Mouse (Mus musculus) hindbrain, embryonic 11.5 days (tissue): ENCODE data around the gene Ins2. TPM values are rescaled to one million over a fixed set of nuclear protein-coding genes. Genes with fewer than 3 reads are reported as not detected.

ENCODE experiments used
- ATAC-seq: fragments of 200-750 bp; cut with Nextera tagmentation; 2 replicates; pipeline ENCODE4 v1.8.0; 2017; ENCODE audit warnings: mild to moderate bottlenecking, moderate TSS enrichment, moderate library complexity; ENCODE audit not compliant: low FRiP score
- DNase-seq: peaks from one replicate; pipeline ENCODE4 v3.0.0-alpha.2; 2015; ENCODE audit warnings: low spot score
- H3K27ac ChIP-seq: fragments of 300-500 bp; sonication (generic); 2 replicates; pipeline ENCODE4 v1.5.1; 2014; ENCODE audit warnings: mild to moderate bottlenecking, low read depth, low read length
- H3K27me3 ChIP-seq: fragments of 300-500 bp; sonication (generic); 2 replicates; pipeline ENCODE4 v1.6.1; 2014; ENCODE audit warnings: mild to moderate bottlenecking, low read length, moderate library complexity, mixed read lengths; ENCODE audit not compliant: control insufficient read depth, insufficient read depth
- H3K36me3 ChIP-seq: fragments of 300-500 bp; sonication (generic); 2 replicates; pipeline ENCODE4 v1.6.1; 2014; ENCODE audit warnings: mild to moderate bottlenecking, low read length, moderate library complexity, mixed read lengths; ENCODE audit not compliant: control insufficient read depth, insufficient read depth
- H3K4me1 ChIP-seq: fragments of 300-500 bp; sonication (generic); replicated peaks from 2 replicates; pipeline ENCODE4 v1.6.1; 2014; ENCODE audit warnings: low read length, mixed read lengths; ENCODE audit not compliant: control insufficient read depth, insufficient read depth
- H3K4me2 ChIP-seq: fragments of 300-500 bp; sonication (generic); replicated peaks from 2 replicates; pipeline ENCODE4 v1.6.1; 2014; ENCODE audit warnings: mild to moderate bottlenecking, low read depth, low read length
- H3K4me3 ChIP-seq: fragments of 300-500 bp; sonication (generic); 2 replicates; pipeline ENCODE4 v1.5.1; 2014; ENCODE audit warnings: low read depth, low read length
- H3K9ac ChIP-seq: fragments of 300-500 bp; sonication (generic); 2 replicates; pipeline ENCODE4 v1.6.1; 2014; ENCODE audit warnings: low read depth, low read length
- H3K9me3 ChIP-seq: fragments of 300-500 bp; sonication (generic); 2 replicates; pipeline ENCODE4 v1.6.1; 2016; ENCODE audit warnings: low read length; ENCODE audit not compliant: control insufficient read depth
- WGBS: fragments of 180-500 bp; shearing (Covaris S2); extraction: QIAGEN DNeasy Blood & Tissue Kit; methylation state at CpG from one replicate; pipeline ENCODE4 v1.1.7; 2014; 5-methylcytosine and 5-hydroxymethylcytosine counted together
- polyA plus RNA-seq: library from polyadenylated mRNA; unstranded; fragments of >200 nt; fragmentation: Nextera tagmentation; extraction: Ambion mirVana; gene quantifications from 2 replicates; pipeline ENCODE4 v1.2.1, GENCODE M21; 2014

Gene Ins2
- polyA plus RNA-seq, 1 experiment from 2014 or later, result not detected

DNA sequence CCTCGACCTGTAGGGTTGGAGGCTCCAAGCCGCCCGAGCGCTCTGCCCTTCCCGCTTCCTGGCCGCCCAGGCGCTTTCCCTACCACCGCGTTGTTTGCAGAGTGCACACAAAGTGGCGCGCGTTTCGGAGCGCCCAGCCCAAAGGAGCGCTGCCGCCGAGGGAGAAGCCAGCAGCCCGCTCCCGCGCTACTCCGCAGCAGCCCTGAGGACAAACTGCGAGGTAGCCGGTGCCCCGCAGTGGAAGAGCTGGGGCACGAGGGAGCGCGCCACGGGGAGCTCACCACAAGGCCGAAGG is 82.6 kb downstream of the Ins2 start:
- H3K36me3 ChIP-seq, result no peaks in the 10 kb centered on the region
- H3K27me3 ChIP-seq, result peaks cover 96% of the 10 kb centered on the region
- WGBS, result under 1% methylated on average over 29 of the region's 29 CpGs
- H3K4me3 ChIP-seq, result peak overlapping the region; percentile 35
- H3K9ac ChIP-seq, result peak overlapping the region; percentile 37; the same call in 1 of the 2 replicates
- peaks cover 18% of the 10 kb centered on the region for H3K4me1 ChIP-seq
- H3K4me2 ChIP-seq, result peak overlapping the region; percentile 46
- no peaks in the 10 kb centered on the region for H3K9me3 ChIP-seq
- DNase-seq (peak; percentile 74), ATAC-seq (no peak)
- peak overlapping the region; percentile 42; the same call in 1 of the 2 replicates for H3K27ac ChIP-seq

DNA sequence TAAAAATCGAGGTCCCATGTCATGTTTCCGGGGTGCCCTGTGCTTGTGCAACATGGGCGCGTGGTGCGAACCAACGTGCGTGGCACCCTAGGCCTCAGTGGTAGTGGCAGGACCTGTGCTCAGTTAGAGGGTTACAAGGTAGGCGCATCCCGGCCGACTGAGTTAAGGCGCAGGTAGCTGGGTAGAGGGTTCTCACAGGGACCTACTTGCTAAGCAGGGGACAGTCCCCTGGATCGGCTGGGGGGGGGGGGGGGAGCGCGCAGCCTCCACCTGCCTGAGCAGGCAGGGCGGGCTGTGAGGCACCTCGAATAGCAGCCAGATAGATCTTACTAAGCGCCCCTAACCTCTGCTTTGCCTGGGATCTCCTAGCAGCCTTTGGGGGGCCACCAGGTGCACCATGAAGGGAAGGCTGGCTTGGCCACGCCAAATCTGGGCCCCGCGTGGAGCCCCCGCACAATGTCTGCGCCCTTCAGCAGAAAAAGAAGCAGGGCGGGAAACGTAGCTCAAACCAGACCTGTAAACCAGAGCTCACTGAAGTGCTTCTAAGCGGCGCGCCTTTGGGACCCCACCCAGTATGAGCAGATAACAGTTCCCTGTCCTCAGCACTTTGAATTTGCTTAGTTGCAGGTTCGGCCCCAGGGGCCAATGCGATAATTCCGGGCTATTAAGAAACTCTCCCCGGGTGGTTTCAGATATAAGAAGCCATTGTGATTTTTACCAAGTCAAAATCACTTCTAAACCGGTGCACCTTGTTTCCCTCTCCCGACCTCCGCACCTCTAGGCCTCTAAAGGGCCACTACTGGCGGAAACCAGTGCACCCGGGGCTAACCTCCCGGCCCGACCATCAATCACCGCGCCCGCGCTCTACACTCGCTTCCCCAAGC is 83.2 kb downstream of the Ins2 start:
- no peaks in the 10 kb centered on the region for H3K36me3 ChIP-seq
- ATAC-seq, result peak; percentile 20; the same call in 1 of the 2 replicates
- H3K4me1 ChIP-seq, result peaks cover 18% of the 10 kb centered on the region
- peaks cover 96% of the 10 kb centered on the region for H3K27me3 ChIP-seq
- under 1% methylated on average over 39 of the region's 43 CpGs for WGBS
- H3K4me2 ChIP-seq, result peak overlapping the region; percentile 46
- peak overlapping the region; percentile 42; the same call in 1 of the 2 replicates for H3K27ac ChIP-seq
- H3K4me3 ChIP-seq, result peak overlapping the region; percentile 35
- H3K9me3 ChIP-seq, result no peaks in the 10 kb centered on the region
- H3K9ac ChIP-seq, result peak overlapping the region; percentile 37; the same call in 1 of the 2 replicates
- peak; percentile 42 for DNase-seq

DNA sequence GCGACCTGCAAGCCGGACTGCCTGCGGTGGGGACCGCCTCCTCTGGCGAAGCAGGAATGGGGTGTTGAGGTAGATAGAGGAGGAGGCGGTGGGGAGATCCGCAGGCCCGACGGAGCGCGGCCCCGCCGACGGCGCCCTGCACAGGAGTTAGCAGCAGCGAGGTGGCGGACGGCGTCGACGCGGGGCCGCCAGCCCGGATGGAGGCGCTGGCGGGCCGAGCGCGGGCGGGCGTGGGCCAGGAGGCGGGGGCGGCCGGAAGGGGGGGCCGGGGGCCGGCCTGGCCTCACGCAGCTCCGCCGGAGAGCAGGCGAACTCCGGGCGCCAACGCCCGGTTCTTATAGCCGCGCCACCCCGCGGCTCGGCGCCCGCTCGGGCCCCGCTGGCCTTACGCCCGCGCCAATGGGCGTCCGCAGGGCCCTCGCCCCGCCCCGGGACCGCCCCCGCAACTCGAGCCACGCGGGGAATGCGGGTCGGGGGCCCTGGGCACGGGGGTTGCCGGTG is 84.0 kb downstream of the Ins2 start:
- H3K4me3 ChIP-seq, result peak overlapping the region; percentile 35
- no peak for DNase-seq
- peak; percentile 59 for ATAC-seq
- no peaks in the 10 kb centered on the region for H3K36me3 ChIP-seq
- peak overlapping the region; percentile 46 for H3K4me2 ChIP-seq
- under 1% methylated on average over 35 of the region's 70 CpGs for WGBS
- no peaks in the 10 kb centered on the region for H3K9me3 ChIP-seq
- H3K27me3 ChIP-seq, result peaks cover 96% of the 10 kb centered on the region
- H3K9ac ChIP-seq, result 0 out of 2 replicates have a peak overlapping the region, but pooled peaks have one; percentile 19
- peak overlapping the region; percentile 36; the same call in 1 of the 2 replicates for H3K27ac ChIP-seq
- H3K4me1 ChIP-seq, result peaks cover 20% of the 10 kb centered on the region

DNA sequence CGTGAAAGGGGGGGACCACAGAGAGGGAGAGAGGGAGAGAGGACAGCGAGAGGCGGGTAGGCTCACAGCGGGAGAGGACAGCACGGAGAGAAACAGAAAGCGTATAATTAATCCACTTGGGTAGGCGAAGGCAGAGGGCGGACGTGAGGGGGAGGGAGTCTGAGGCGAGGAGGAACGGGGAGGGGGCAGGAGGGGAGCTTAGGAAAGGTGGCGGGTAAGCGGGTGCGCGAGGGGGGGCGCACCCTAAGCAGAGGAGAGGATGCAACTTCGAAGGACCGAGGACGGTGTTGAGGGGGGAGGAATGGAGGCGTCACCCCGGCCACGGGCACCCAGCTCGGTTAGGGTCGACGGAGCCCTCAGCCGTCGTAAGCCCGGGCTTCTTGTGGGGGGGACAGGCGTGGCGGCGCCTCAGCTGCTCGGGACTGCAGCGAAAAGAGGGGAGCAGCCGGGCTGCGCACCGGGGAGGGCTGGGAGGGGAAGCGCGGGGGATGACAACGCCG is 84.5 kb downstream of the Ins2 start:
- ATAC-seq (peak; percentile 30), DNase-seq (peak; percentile 67)
- no peaks in the 10 kb centered on the region for H3K9me3 ChIP-seq
- WGBS, result under 1% methylated on average over 36 of the region's 40 CpGs
- H3K4me1 ChIP-seq, result peaks cover 25% of the 10 kb centered on the region
- H3K9ac ChIP-seq, result peak overlapping the region; percentile 49; the same call in 1 of the 2 replicates
- peaks cover 96% of the 10 kb centered on the region for H3K27me3 ChIP-seq
- H3K4me3 ChIP-seq, result peak overlapping the region; percentile 35
- peak overlapping the region; percentile 36; the same call in 1 of the 2 replicates for H3K27ac ChIP-seq
- no peaks in the 10 kb centered on the region for H3K36me3 ChIP-seq
- peak overlapping the region; percentile 46 for H3K4me2 ChIP-seq

DNA sequence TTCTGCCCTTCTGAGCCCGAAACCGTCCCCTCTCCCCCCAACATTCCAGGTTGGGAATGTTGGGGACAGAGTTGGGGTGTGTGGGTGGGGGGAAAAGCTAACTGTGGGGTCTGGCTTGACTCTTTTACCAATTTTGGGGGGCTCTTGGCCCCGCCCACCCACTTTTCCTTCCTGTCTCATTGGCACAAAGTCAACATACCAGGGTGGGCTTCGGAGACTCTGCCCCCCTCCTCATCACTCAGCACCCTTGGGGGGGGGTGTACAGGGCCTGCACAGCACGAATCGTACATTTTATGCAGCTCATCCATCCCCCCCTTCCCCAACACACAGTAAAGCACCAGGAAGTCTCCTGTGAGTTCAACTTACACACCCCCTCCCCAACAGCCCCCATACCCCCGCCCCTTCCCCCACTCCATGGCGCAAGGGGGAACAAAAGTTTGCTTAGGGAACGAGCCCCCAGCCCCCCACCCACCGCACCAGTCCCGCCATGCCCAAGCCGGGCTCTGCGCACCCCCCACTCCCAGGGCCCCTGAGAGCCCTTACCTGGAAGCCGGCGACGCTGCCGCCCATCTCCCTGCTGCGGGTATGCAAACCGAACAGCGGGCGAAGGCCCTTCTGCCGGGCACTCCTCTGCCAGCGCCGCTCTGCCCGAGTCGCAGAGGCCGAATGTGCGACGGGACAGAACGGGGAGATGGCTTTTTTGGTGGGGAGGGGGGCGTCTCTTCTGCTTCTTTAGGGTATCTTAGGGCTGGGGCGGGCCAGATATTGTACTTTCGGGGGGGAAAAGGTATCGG is 85.2 kb downstream of the Ins2 start:
- Histone ChIP-seq H3K4me3 (peak overlapping the region; percentile 35), H3K9ac (peak overlapping the region; percentile 49), H3K27me3 (peaks cover 93% of the 10 kb centered on the region), H3K9me3 (no peaks in the 10 kb centered on the region), H3K27ac (peak overlapping the region; percentile 20; the same call in 1 of the 2 replicates), H3K4me2 (peak overlapping the region; percentile 46), H3K36me3 (no peaks in the 10 kb centered on the region), H3K4me1 (peaks cover 26% of the 10 kb centered on the region)
- ATAC-seq, result no peak
- 2% methylated on average over 31 of the region's 34 CpGs for WGBS
- DNase-seq, result peak; percentile 43

DNA sequence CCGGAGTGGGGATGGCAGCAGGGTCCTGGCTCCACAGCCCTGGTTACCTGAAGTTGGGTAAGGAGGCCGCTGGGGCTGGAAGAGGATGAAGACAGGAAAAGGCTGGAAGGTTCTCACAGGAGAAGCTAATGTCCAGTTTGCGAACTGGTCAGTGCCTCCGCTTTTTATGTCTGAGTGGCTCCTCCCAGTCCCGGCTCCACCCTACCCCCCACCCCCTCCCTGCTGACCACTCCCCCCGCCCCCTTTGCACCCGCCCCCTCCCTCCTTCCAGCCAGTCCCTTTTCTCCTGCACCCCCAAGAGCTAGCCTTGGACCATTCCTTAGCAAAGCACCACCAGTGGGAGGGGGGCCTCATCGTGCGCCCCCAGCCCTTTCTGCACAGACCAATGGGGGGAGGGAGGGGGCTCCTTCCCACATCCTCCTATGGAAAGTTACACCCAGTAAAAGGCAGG is 85.8 kb downstream of the Ins2 start:
- no peak overlapping the region; the same call in 1 of the 2 replicates for H3K4me2 ChIP-seq
- no peaks in the 10 kb centered on the region for H3K36me3 ChIP-seq
- DNase-seq, result peak; percentile 34
- ATAC-seq, result no peak
- H3K9ac ChIP-seq, result no peak overlapping the region
- peak overlapping the region; percentile 35; the same call in 1 of the 2 replicates for H3K4me3 ChIP-seq
- H3K27me3 ChIP-seq, result peaks cover 92% of the 10 kb centered on the region
- H3K4me1 ChIP-seq, result peaks cover 26% of the 10 kb centered on the region
- H3K9me3 ChIP-seq, result no peaks in the 10 kb centered on the region
- H3K27ac ChIP-seq, result no peak overlapping the region
- WGBS, result 9% methylated on average over 7 of the region's 9 CpGs

DNA sequence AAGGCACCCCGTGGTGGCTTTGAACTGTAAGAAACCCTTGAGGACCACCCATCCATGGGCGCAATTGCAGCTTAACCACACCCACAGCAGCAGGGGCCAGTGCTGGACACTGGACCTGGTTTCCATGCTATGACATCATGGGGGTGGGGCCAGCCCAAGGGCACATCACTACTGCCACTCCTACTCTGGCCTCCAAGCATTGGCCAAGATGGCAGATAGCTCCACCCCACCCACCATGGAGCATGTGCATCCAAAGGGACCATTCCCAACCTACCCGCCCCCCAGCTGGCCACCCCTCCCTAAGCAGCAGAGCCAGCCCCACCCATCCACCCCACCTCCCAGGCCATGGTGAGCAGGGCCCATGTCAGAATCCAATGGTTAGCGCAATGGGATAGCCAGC is 87.1 kb downstream of the Ins2 start:
- 29% methylated on average over 4 of the region's 4 CpGs for WGBS
- H3K9ac ChIP-seq, result no peak overlapping the region
- ATAC-seq (no peak), DNase-seq (peak; percentile 33)
- H3K4me1 ChIP-seq, result peaks cover 26% of the 10 kb centered on the region
- no peak overlapping the region for H3K27ac ChIP-seq
- no peaks in the 10 kb centered on the region for H3K36me3 ChIP-seq
- peaks cover 82% of the 10 kb centered on the region for H3K27me3 ChIP-seq
- H3K9me3 ChIP-seq, result no peaks in the 10 kb centered on the region
- H3K4me2 ChIP-seq, result no peak overlapping the region; the same call in 1 of the 2 replicates
- no peak overlapping the region for H3K4me3 ChIP-seq

DNA sequence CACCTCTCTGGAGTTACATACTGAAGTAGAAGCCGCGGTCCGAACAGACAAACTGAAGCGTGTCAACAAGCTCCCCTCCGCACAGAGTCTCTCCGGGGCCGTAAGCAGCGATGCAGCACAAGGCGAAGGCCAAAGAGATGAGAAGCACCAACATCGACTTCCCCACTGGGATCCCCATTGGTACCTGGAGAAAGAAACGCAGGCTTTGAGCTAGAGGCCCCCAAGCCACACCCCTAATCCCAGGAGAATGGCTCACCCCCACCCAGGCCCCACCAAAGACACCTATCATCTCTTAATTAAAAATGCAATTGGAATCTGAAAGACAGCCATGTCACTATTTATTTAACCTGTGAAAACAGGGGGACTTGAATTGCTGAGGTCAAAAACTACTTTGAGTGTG is 87.5 kb downstream of the Ins2 start:
- H3K36me3 ChIP-seq, result no peaks in the 10 kb centered on the region
- H3K4me3 ChIP-seq, result peak overlapping the region; percentile 9; the same call in 1 of the 2 replicates
- H3K27me3 ChIP-seq, result peaks cover 77% of the 10 kb centered on the region
- no peak overlapping the region for H3K9ac ChIP-seq
- H3K9me3 ChIP-seq, result no peaks in the 10 kb centered on the region
- no peak overlapping the region; the same call in 1 of the 2 replicates for H3K4me2 ChIP-seq
- ATAC-seq (no peak), DNase-seq (no peak)
- 7% methylated on average over 11 of the region's 11 CpGs for WGBS
- peaks cover 26% of the 10 kb centered on the region for H3K4me1 ChIP-seq
- no peak overlapping the region for H3K27ac ChIP-seq
